Mouse (Mus musculus) ES-Bruce4 (cell line): ENCODE measurements around the gene Uggt2.

Experiments
- CTCF ChIP-seq: IDR thresholded peaks from one replicate; pipeline ENCODE4 v1.8.1; 2011; ENCODE audit warnings: low read depth, low read length
- EP300 ChIP-seq: IDR thresholded peaks from 2 replicates; pipeline ENCODE4 v1.6.1; 2011; ENCODE audit warnings: low read depth, low read length; ENCODE audit not compliant: insufficient read depth
- POLR2A ChIP-seq: IDR thresholded peaks from one replicate; pipeline ENCODE4 v1.8.1; 2011; ENCODE audit warnings: low read length; ENCODE audit not compliant: insufficient read depth

GRCm38 (mm10) chr14:119009531-119009930 is 89.7 kb downstream of the Uggt2 start:
- TF ChIP-seq CTCF, result no peak
- no peak for TF ChIP-seq POLR2A
- TF ChIP-seq EP300, result no peak
